Mouse (Mus musculus): ENCODE measurements around the gene Daxx.
A peak's percentile ranks its signal among the peaks of the same experiment; 100 is the strongest.
"Not testable (repeated sequence)": the region's sequence is repeated elsewhere in the genome, so short reads cannot be mapped to it uniquely, and the experiment has no call there.

Gene Daxx

GRCm38 (mm10) chr17:33941381-33941780 lies 32.2 kb downstream of the Daxx start:
- no peak for DNase-seq (ENCODE audit: low spot score in 2 of 2)

- DNase-seq (ENCODE audit: low spot score in 2 of 2), result no peak
Observed at GRCm38 (mm10) chr17:33943454-33943853, 34.2 kb downstream of the Daxx start.

DNA sequence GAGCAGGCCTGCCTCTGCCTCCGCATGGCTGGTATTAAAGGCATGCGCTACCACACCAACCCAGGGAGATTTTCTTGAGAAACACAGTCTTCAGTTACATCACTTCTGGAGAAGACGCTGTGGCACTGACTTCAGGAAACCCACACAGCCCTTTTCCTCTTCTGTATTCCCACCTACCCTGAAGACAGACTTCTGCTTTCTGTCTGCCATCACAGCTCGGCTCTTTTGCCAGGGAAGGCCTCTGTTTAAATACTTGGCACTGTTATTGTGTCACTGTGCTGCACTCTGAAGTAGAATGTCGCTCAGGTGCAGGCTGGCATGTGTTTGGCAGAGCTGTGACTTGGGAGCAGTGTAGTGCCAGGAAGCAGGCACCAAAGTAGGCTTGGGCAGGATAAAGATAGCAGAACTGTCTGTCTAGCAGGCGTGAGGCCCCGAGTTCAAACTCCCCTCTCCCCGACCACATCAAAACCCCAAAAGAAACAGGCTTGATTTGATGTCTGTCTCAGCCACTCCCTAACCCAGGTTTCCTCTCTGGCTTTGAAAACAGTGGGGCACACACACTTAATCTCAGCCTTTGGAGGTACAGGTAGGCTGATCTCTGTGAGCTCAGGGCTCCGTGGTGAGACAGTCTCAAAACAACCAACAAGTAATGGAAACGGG lies 38.3 kb downstream of the Daxx start:
- no peak for DNase-seq (ENCODE audit: low spot score in 2 of 2)

DNA sequence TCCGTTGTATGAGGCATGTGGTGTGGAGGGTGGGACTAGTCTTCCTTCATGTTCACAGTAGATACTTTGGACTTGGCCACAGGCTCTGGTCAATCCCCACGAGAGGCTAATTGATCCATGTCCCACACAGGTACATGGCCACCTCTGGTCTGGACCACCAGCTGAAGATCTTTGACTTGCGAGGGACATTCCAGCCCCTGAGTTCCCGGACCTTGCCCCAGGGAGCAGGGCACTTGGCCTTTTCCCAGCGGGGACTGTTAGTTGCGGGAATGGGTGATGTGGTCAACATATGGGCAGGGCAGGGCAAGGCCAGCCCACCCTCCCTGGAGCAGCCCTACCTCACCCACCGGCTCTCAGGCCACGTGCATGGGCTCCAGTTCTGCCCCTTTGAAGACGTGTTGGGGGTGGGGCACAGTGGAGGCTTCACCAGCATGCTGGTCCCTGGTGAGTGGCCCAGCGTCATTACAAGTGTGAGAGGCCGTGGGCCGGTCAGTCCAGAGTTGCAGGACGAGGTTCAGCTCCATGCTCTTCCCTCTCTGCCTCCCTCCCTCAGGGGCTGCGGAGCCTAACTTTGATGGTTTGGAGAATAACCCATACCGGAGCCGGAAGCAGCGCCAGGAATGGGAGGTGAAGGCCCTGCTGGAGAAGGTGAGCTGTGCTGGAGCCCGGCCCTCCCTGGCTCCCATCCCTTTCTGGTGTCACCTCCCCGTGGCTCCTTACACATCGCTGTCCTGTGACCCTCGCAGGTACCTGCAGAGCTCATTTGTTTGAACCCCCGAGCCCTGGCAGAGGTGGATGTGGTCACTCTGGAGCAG lies 39.1 kb downstream of the Daxx start:
- no peak for DNase-seq (ENCODE audit: low spot score in 2 of 2)

- DNase-seq (ENCODE audit: low spot score in 2 of 2), result no peak
Observed at GRCm38 (mm10) chr17:33948905-33949537, 39.8 kb downstream of the Daxx start.

- DNase-seq (ENCODE audit: low spot score in 2 of 2), result no peak
Observed at GRCm38 (mm10) chr17:33950131-33950625, 41.0 kb downstream of the Daxx start.

DNA sequence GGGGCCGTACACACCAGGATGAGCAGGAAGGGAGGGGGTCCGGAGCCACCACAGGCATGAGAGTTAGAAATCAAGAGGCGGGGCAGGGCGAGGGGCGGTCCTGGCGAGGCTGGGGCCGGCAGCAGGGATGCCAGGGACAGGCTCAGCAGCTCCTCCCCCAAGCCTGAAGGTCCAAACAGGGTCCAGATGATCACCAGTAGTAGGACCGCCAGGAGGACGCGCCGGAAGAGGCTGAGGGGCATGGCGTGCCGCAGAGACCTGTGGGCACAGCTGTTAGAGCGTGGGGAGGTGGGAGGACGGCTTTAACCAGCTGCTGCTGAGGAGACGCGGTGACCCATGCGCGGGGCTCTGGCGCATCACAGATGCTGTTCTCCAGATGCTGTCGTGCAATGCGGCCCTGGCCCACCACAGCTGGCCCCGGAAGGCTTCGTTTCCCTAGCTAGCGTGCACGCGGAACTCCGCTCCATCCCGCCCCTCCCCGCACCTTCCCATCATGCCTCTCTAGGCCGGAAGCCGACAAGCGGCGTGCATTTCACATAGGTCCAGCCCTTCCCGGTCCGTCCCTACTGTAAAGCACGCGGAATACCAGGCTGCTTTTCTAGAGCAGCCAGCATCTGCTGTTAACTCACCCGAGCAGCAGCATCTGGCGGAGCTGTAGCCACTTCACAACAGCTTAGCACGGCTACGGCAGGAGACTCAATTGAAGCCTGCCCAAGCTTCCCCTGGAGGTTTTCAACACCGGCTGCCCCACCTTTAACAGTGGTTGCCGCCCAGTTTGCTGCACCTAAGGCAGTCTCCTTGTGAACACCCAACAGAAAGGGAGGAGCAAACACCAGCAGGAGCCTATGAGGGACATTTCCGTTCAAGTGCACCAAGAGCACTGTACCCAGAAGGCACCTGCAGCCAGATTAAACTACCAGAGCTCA lies 42.1 kb downstream of the Daxx start, which contains the start of gene B3galt4:
Gene B3galt4, minus strand, starts transcription at position 468 of the 926 bp plus-strand sequence.
- DNase-seq (ENCODE audit: low spot score in 2 of 2), result peak; percentile 74 to 76

DNA sequence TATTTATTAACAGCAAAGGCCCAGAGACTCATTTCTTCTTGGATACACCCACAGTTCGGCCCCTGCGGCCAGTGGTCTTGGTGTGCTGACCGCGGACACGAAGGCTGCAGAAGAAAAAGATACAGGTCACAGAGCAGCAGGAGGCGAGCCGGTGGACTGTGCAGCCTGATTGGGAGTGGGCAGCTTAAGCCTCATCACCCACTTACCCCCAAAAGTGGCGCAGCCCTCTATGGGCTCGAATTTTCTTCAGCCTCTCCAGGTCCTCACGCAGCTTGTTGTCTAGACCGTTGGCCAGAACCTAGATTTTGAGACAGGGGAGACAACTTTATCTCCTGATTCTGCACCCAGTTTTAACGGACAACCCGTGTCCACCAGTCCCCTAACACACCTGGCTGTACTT lies 42.8 kb downstream of the Daxx start:
- DNase-seq (ENCODE audit: low spot score in 2 of 2), result not testable (repeated sequence)

DNA sequence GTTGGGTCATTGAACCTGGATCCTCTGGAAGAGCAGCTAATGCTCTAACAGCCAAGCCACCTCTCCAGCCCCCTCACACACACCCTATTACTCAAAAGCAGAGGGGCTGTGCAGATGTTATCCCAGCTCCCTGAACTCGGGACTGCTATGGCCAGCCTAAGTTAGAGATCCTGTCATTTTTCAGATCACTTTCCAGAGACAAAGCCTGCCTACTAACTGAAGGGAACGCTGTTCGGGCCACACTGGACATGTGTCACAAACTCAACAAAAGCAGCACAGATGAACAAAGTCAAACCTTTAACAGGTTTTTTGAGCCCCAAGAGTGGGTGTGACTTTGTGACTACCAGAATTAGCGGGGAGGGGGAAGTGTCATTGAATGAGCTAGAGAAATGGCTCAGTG lies 43.7 kb downstream of the Daxx start:
- no peak for DNase-seq (ENCODE audit: low spot score in 2 of 2)

GRCm38 (mm10) chr17:33953310-33953709 lies 44.1 kb downstream of the Daxx start:
- DNase-seq (ENCODE audit: low spot score in 2 of 2), result no peak

DNA sequence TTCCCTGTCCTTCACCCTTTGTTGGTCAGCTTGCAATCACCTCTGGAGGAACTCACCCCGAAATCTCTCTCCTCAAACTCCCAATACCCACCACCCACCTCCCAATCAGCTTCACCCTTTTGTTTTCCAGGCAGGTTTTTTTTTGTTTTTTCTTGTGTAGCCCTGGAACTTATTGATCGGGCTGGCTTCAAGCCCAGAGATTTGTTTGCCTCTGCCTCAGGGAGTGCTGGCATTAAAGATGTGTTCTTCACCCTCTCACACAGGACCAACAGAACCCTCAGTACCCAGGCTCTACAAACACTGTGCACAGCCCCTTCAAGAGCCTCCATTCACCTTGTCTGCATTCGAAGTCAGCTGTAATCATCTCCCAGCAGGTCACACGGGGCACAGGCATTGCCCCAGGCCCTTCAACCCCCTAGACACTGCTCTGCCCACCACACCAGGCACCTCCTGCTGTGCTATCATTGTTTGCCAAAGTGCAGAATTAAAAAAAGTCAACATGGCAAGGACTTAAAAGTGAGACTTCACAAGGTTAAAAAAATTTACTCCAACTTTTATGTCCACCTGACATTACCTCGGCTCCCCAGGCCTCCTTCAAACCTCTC lies 44.8 kb downstream of the Daxx start:
- DNase-seq (ENCODE audit: low spot score in 2 of 2), result no peak

GRCm38 (mm10) chr17:33954646-33955554 lies 45.7 kb downstream of the Daxx start:
- no peak for DNase-seq (ENCODE audit: low spot score in 2 of 2)

DNA sequence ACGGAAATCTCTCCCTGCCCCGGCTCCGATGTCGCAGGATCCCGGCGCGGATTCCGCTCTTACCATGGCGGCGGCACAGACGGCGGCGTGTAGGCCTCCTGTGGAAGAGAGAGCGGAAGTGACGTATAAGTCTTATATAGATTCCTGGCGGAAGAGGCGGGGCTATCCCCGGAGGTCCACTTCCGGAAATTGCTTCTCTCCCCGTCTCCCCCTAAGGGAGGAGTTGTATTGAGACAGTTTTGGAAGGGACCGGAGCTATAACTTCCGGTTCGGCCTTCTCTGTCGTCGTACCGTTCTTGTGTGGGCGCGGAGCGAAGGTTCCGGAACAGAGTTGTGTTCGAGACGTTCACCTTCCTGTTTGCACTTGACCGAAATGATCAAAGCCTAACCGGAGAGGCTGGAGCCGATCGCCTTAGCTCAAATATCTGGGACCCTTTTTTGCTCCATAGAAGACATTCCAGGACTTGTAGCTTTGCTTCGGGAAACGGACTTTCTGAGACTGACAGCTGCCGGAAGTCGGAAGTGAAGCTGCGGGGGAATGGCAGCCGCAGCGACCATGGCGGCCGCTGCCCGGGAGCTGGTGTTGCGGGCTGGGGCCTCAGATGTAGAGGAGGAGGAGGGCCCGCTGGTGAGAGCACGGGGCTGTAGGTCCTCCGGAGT lies 46.5 kb downstream of the Daxx start, which contains the start of the genes Vps52 and Rps18:
Gene Vps52, plus strand, starts transcription at position 258 of the 660 bp plus-strand sequence.
Gene Rps18, minus strand, starts transcription at position 447 of the 660 bp plus-strand sequence.
- peak; percentile 91 to 96 for DNase-seq (ENCODE audit: low spot score in 2 of 2)

DNA sequence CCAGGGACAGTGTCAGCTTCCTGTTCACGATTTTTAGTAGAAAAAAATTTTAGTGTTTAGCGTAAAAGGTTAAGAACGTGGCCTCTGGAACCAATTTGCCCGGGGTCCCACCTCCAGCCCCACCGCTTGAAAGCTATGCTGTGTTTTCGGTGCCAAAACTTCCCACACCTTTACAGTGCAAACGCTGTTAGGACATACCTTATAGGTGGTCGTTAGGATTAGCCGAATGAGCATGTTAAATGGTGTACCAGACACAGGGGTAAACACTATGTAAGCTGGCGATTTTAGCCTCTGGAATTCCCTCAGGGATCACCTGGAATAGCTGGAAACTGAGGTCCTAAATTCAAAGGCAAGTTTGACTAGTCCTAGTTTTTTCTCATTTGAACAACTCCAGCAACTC lies 47.1 kb downstream of the Daxx start:
- no peak for DNase-seq (ENCODE audit: low spot score in 2 of 2)

GRCm38 (mm10) chr17:33957493-33957892 lies 48.3 kb downstream of the Daxx start:
- DNase-seq (ENCODE audit: low spot score in 2 of 2), result no peak

GRCm38 (mm10) chr17:33958451-33958850 lies 49.2 kb downstream of the Daxx start:
- no peak for DNase-seq (ENCODE audit: low spot score in 2 of 2)

- DNase-seq (ENCODE audit: low spot score in 2 of 2), result no peak
Observed at GRCm38 (mm10) chr17:33959135-33959534, 49.9 kb downstream of the Daxx start.

DNA sequence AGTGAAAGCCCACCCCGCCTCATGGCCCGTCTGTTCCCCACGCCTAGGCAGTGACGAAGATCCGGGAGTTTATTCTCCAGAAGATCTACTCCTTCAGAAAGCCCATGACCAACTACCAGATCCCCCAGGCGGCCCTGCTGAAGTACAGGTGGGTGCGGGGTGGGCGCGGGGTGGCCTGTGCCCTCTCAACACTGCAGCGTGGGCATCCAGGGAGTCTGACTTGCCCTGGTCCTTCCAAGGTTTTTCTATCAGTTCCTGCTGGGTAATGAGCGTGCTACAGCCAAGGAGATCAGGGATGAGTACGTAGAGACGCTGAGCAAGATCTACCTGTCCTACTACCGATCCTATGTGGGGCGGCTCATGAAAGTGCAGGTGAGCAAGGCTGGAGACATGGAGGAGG lies 50.7 kb downstream of the Daxx start:
- no peak for DNase-seq (ENCODE audit: low spot score in 2 of 2)

DNA sequence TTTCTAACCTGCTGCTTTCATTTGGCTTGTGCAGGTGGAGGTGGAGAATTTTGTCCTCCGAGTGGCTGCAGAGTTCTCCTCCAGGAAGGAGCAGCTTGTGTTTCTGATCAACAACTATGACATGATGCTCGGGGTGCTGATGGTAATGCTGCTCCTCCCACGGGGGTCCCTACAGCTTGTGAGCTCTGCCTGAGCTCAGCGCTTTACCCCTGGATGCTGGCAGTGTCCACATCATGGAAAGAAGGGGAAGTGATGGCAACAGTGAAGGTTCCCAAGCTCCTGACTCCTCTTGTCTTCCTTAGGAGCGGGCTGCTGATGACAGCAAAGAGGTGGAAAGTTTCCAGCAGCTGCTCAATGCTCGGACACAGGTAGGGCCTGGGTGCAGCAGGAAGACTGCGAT lies 53.7 kb downstream of the Daxx start:
- no peak for DNase-seq (ENCODE audit: low spot score in 2 of 2)
